Mouse (Mus musculus) cerebellum, adult 2 months (tissue): Measurements from ENCODE around the gene Tspan14. TPM values are rescaled to one million over a fixed set of nuclear protein-coding genes. Genes with fewer than 3 reads are reported as not detected.
A peak's percentile ranks its signal among the peaks of the same experiment; 100 is the strongest.

ENCODE experiments used
- DNase-seq, 2 experiments: peaks; one replicate each; pipeline ENCODE4 v3.0.0; 2021
- H3K27ac ChIP-seq: fragments of 200-500 bp; 2 replicates; pipeline ENCODE4 v1.5.1; 2012; ENCODE audit warnings: low read length, control low read depth, inconsistent platforms; ENCODE audit not compliant: insufficient read depth
- H3K27me3 ChIP-seq: fragments of 200-500 bp; 2 replicates; pipeline ENCODE4 v1.6.1; 2012; ENCODE audit warnings: inconsistent platforms, mild to moderate bottlenecking, low read length, moderate library complexity; ENCODE audit not compliant: control insufficient read depth, insufficient read depth
- H3K4me1 ChIP-seq: fragments of 200-500 bp; 2 replicates; pipeline ENCODE4 v1.6.1; 2011; ENCODE audit warnings: low read length; ENCODE audit not compliant: control insufficient read depth, insufficient read depth
- H3K4me3 ChIP-seq: fragments of 200-500 bp; replicated peaks from 2 replicates; pipeline ENCODE3; 2011; ENCODE audit warnings: mild to moderate bottlenecking, low read depth, low read length, control low read depth; ENCODE audit not compliant: insufficient read depth
- CTCF ChIP-seq: fragments of 200-500 bp; IDR thresholded peaks from 2 replicates; pipeline ENCODE4 v1.5.1; 2011; ENCODE audit warnings: low read depth, mild to moderate bottlenecking, control low read depth, low read length, moderate library complexity, borderline replicate concordance; ENCODE audit not compliant: insufficient read depth
- POLR2A ChIP-seq: fragments of 200-500 bp; IDR thresholded peaks from 2 replicates; pipeline ENCODE4 v1.6.1; 2011; ENCODE audit warnings: low read length, control low read depth, borderline replicate concordance; ENCODE audit not compliant: insufficient read depth
- WGBS: fragments of 180-500 bp; shearing (Covaris S2); methylation state at CpG from one replicate; pipeline ENCODE4 v1.1.7; 2018; 5-methylcytosine and 5-hydroxymethylcytosine counted together
- polyA plus RNA-seq: library from polyadenylated mRNA; depleted of rRNA; stranded (reverse); fragments of >200 nt; gene quantifications from 2 replicates; pipeline ENCODE4 v1.2.3, GENCODE M21; 2012

Tspan14 gene
- polyA plus RNA-seq, 1 experiment = 39.6 TPM

DNA sequence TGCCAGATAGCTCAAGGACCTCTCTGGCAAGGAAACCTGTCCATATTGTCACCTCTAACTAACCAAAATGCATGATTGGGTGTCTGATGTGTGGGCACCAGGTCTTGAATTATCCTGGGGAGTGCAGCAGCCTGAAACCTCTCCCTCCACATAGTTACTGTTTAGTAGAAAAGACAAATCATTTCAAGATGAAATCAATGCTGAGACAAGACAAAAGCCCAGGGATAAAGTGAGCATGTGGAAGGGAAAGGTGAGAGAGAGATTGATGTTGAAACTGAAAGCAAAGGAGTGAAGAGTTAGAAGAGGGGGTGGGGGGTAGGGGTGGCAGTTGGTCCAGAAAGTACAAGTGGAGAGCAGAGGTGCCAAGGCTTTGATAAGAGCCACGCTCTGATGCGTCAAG is 1.4 kb upstream of the Tspan14 start:
- DNase-seq = no peak
- 93% methylated on average over 2 of the region's 2 CpGs for WGBS
- TF ChIP-seq POLR2A = no peak
- TF ChIP-seq CTCF = no peak
- no peak overlapping the region for H3K27ac ChIP-seq
- H3K4me1 ChIP-seq = 0 out of 2 replicates have a peak, but pooled peaks cover 6% of the 10 kb centered on the region
- H3K27me3 ChIP-seq = no peaks in the 10 kb centered on the region
- no peak overlapping the region for H3K4me3 ChIP-seq

GRCm38 (mm10) chr14:40967598-40967900 is 942 bp upstream of the Tspan14 start:
- no peak for TF ChIP-seq POLR2A
- TF ChIP-seq CTCF = no peak
- Histone ChIP-seq H3K27ac (peak overlapping the region; percentile 13; the same call in 1 of the 2 replicates), H3K4me1 (0 out of 2 replicates have a peak, but pooled peaks cover 6% of the 10 kb centered on the region), H3K4me3 (peak overlapping the region; percentile 63), H3K27me3 (no peaks in the 10 kb centered on the region)
- peak in 1 of 2 experiments; percentile 20 for DNase-seq
- WGBS = 5% methylated on average over 6 of the region's 6 CpGs

- 0 out of 2 replicates have a peak, but pooled peaks cover 6% of the 10 kb centered on the region for H3K4me1 ChIP-seq
- 1% methylated on average over 56 of the region's 62 CpGs for WGBS
- TF ChIP-seq POLR2A (peak; percentile 41; the same call in 1 of the 2 replicates), CTCF (no peak)
- DNase-seq = peak; percentile 96 to 97
- H3K4me3 ChIP-seq = peak overlapping the region; percentile 63
- H3K27ac ChIP-seq = peak overlapping the region; percentile 13; the same call in 1 of the 2 replicates
- H3K27me3 ChIP-seq = no peaks in the 10 kb centered on the region
Measured at GRCm38 (mm10) chr14:40966862-40967597, 423 bp upstream of the Tspan14 start.

GRCm38 (mm10) chr14:40965507-40966356 is 875 bp downstream of the Tspan14 start:
- peak overlapping the region; percentile 63 for H3K4me3 ChIP-seq
- H3K27ac ChIP-seq = no peak overlapping the region
- no peaks in the 10 kb centered on the region for H3K27me3 ChIP-seq
- under 1% methylated on average over 15 of the region's 15 CpGs for whole genome bisulfite sequencing
- TF ChIP-seq CTCF = no peak
- TF ChIP-seq POLR2A = no peak
- peak in 1 of 2 experiments; percentile 38 for DNase-seq
- H3K4me1 ChIP-seq = 0 out of 2 replicates have a peak, but pooled peaks cover 6% of the 10 kb centered on the region

- H3K27ac ChIP-seq = no peak overlapping the region
- 0 out of 2 replicates have a peak, but pooled peaks cover 6% of the 10 kb centered on the region for H3K4me1 ChIP-seq
- DNase-seq = no peak
- H3K4me3 ChIP-seq = no peak overlapping the region
- TF ChIP-seq CTCF (no peak), POLR2A (no peak)
- H3K27me3 ChIP-seq = no peaks in the 10 kb centered on the region
Measured at GRCm38 (mm10) chr14:40964881-40965280, 1.7 kb downstream of the Tspan14 start.

DNA sequence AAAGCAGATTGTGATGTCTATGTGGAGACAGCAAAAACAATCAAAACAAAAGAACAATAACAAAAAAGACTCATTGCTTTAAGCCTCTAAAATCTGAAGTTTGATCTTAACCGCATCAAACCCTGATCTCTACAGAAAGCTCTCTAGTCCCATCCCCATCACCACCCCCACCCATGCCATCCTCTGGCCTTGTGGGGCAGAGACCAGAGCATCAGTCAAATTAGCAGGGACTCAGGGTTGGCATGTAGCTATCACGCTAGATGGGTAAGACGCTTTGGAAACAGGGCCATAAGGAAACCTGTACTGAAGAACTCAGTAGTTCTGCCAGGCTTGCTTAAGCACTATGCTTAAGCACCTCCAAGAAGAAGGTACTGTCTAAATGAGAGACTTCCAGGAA is 2.4 kb downstream of the Tspan14 start:
- no peak for DNase-seq
- H3K4me3 ChIP-seq = no peak overlapping the region
- H3K27me3 ChIP-seq = no peaks in the 10 kb centered on the region
- 96% methylated on average over 3 of the region's 3 CpGs for WGBS
- no peak overlapping the region for H3K27ac ChIP-seq
- no peak for TF ChIP-seq CTCF
- no peak for TF ChIP-seq POLR2A
- 0 out of 2 replicates have a peak, but pooled peaks cover 6% of the 10 kb centered on the region for H3K4me1 ChIP-seq

DNA sequence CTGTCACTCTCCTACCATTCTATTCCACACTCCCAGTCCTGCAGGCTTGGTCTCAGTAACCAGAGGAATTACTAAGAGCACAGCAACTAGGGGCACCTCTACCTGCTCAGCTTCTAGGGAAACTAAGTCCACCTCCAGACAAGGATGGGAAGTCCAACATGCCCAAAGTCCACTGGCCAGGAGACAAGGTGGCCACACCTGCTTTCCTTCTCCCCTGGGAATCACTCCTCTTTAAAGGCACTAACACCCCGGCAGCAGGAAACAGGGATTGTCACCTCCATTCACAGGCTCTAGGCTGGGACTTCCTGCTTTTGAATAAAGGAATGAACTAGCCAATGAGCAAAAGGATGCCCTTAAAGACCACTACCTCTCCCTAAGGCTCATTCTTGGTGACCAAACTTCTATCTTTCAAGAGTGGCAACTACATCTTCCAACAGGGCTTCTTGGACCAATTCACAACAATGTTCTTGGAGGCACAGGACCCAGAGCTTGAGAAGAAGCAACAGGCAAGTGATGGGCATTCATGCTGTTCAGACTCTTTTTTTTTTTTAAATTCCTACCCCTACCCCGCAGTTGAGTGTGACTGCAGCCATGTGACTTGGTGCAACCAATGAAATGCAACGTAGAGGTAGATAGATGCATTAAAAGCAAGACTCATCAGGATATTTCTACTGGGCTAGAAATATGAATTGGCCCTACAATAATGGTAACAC is 3.0 kb downstream of the Tspan14 start:
- no peaks in the 10 kb centered on the region for H3K27me3 ChIP-seq
- DNase-seq = no peak
- H3K27ac ChIP-seq = no peak overlapping the region
- no peak overlapping the region for H3K4me3 ChIP-seq
- 0 out of 2 replicates have a peak, but pooled peaks cover 7% of the 10 kb centered on the region for H3K4me1 ChIP-seq
- WGBS = 78% methylated on average over 3 of the region's 3 CpGs
- TF ChIP-seq POLR2A (no peak), CTCF (no peak)
